Mouse (Mus musculus) liver, embryonic 11.5 days (tissue): Measurements from ENCODE around the gene 2010111I01Rik. TPM values are rescaled to one million over a fixed set of nuclear protein-coding genes. Genes with fewer than 3 reads are reported as not detected.
"Not testable (repeated sequence)": the region's sequence is repeated elsewhere in the genome, so short reads cannot be mapped to it uniquely, and the experiment has no call there.

Source experiments
- ATAC-seq: fragments of 200-750 bp; cut with Nextera tagmentation; replicated peaks from 2 replicates; pipeline ENCODE4 v1.8.0; 2017; ENCODE audit warnings: moderate number of reproducible peaks, mild to moderate bottlenecking, moderate TSS enrichment, moderate library complexity; ENCODE audit not compliant: low FRiP score
- DNase-seq: peaks from one replicate; pipeline ENCODE4 v3.0.0-alpha.2; 2017; ENCODE audit warnings: low spot score
- H3K27ac ChIP-seq: fragments of 300-500 bp; sonication (generic); 2 replicates; pipeline ENCODE4 v1.5.1; 2014; ENCODE audit warnings: mild to moderate bottlenecking, low read depth, low read length, control low read depth
- H3K27me3 ChIP-seq: fragments of 300-500 bp; sonication (generic); replicated peaks from 2 replicates; pipeline ENCODE4 v1.6.1; 2014; ENCODE audit warnings: low read length, mixed read lengths; ENCODE audit not compliant: control insufficient read depth, insufficient read depth
- H3K36me3 ChIP-seq: fragments of 300-500 bp; sonication (generic); 2 replicates; pipeline ENCODE4 v1.6.1; 2014; ENCODE audit warnings: mild to moderate bottlenecking, low read length, moderate library complexity, mixed read lengths; ENCODE audit not compliant: control insufficient read depth, insufficient read depth
- H3K4me1 ChIP-seq: fragments of 300-500 bp; sonication (generic); replicated peaks from 2 replicates; pipeline ENCODE4 v1.6.1; 2014; ENCODE audit warnings: low read length, mixed read lengths; ENCODE audit not compliant: control insufficient read depth, insufficient read depth
- H3K4me2 ChIP-seq: fragments of 300-500 bp; sonication (generic); 2 replicates; pipeline ENCODE4 v1.6.1; 2014; ENCODE audit warnings: mild to moderate bottlenecking, control low read depth, moderate library complexity
- H3K4me3 ChIP-seq: fragments of 300-500 bp; sonication (generic); 2 replicates; pipeline ENCODE4 v1.5.1; 2014; ENCODE audit warnings: low read depth, low read length, control low read depth
- H3K9ac ChIP-seq: fragments of 300-500 bp; sonication (generic); 2 replicates; pipeline ENCODE4 v1.6.1; 2014; ENCODE audit warnings: low read depth, low read length, control low read depth
- H3K9me3 ChIP-seq: fragments of 300-500 bp; sonication (generic); 2 replicates; pipeline ENCODE4 v1.6.1; 2016; ENCODE audit warnings: low read length, inconsistent platforms, mixed read lengths; ENCODE audit not compliant: control insufficient read depth
- WGBS: fragments of 180-500 bp; shearing (Covaris S2); extraction: QIAGEN DNeasy Blood & Tissue Kit; methylation state at CpG from one replicate; pipeline ENCODE4 v1.1.7; 2014; 5-methylcytosine and 5-hydroxymethylcytosine counted together
- polyA plus RNA-seq: library from polyadenylated mRNA; unstranded; fragments of >200 nt; fragmentation: Nextera tagmentation; extraction: Ambion mirVana; gene quantifications from 2 replicates; pipeline ENCODE4 v1.2.1, GENCODE M21; 2014

2010111I01Rik gene
- polyA plus RNA-seq, 1 experiment from 2014 or later = 30.6 TPM

- H3K9ac ChIP-seq, H3K27ac ChIP-seq, DNase-seq, H3K36me3 ChIP-seq, H3K4me3 ChIP-seq, H3K9me3 ChIP-seq, H3K27me3 ChIP-seq, H3K4me2 ChIP-seq, H3K4me1 ChIP-seq, ATAC-seq: not testable (repeated sequence)
- WGBS = 92% methylated on average over 3 of the region's 3 CpGs
Measured at GRCm38 (mm10) chr13:62929144-62929543, 35.5 kb upstream of the 2010111I01Rik start.

- Histone ChIP-seq H3K27ac (no peak overlapping the region), H3K27me3 (no peaks in the 10 kb centered on the region)
- WGBS = 85% methylated on average over 9 of the region's 9 CpGs
Measured at GRCm38 (mm10) chr13:62929766-62930389, 34.8 kb upstream of the 2010111I01Rik start.

GRCm38 (mm10) chr13:62932452-62932851, 32.2 kb upstream of the 2010111I01Rik start:
- Histone ChIP-seq H3K9ac (no peak overlapping the region), H3K27me3 (no peaks in the 10 kb centered on the region), H3K36me3 (no peaks in the 10 kb centered on the region), H3K9me3 (no peaks in the 10 kb centered on the region), H3K4me2 (no peak overlapping the region), H3K27ac (no peak overlapping the region), H3K4me1 (no peaks in the 10 kb centered on the region), H3K4me3 (no peak overlapping the region)
- 81% methylated on average over 4 of the region's 4 CpGs for WGBS
- DNase-seq = no peak
- ATAC-seq = no peak

More at GRCm38 (mm10) chr13:62929766-62930389, 34.8 kb upstream of the 2010111I01Rik start:
- Histone ChIP-seq H3K9me3 (no peaks in the 10 kb centered on the region), H3K4me1 (no peaks in the 10 kb centered on the region), H3K9ac (no peak overlapping the region), H3K36me3 (no peaks in the 10 kb centered on the region), H3K4me2 (no peak overlapping the region), H3K4me3 (no peak overlapping the region)
- ATAC-seq (no peak), DNase-seq (no peak)

GRCm38 (mm10) chr13:62939371-62939770, 25.3 kb upstream of the 2010111I01Rik start:
- WGBS = 24% methylated on average over 3 of the region's 3 CpGs
- Histone ChIP-seq H3K9ac (no peak overlapping the region), H3K4me3 (no peak overlapping the region), H3K4me2 (peak overlapping the region; percentile 43), H3K36me3 (no peaks in the 10 kb centered on the region), H3K9me3 (no peaks in the 10 kb centered on the region), H3K27me3 (no peaks in the 10 kb centered on the region), H3K4me1 (peaks cover 13% of the 10 kb centered on the region), H3K27ac (no peak overlapping the region)
- DNase-seq (no peak), ATAC-seq (peak; percentile 93)

GRCm38 (mm10) chr13:62939797-62940196, 24.9 kb upstream of the 2010111I01Rik start:
- no peak for DNase-seq
- H3K4me3 ChIP-seq = no peak overlapping the region
- WGBS = 59% methylated on average over 4 of the region's 4 CpGs
- H3K4me1 ChIP-seq = peaks cover 13% of the 10 kb centered on the region
- H3K9ac ChIP-seq = no peak overlapping the region
- H3K4me2 ChIP-seq = peak overlapping the region; percentile 43
- peak; percentile 89 for ATAC-seq
- no peaks in the 10 kb centered on the region for H3K36me3 ChIP-seq
- H3K27me3 ChIP-seq = no peaks in the 10 kb centered on the region
- H3K27ac ChIP-seq = 0 out of 2 replicates have a peak overlapping the region, but pooled peaks have one; percentile 40
- H3K9me3 ChIP-seq = no peaks in the 10 kb centered on the region

GRCm38 (mm10) chr13:62940721-62941120, 24.0 kb upstream of the 2010111I01Rik start:
- no peaks in the 10 kb centered on the region for H3K27me3 ChIP-seq
- ATAC-seq = no peak
- H3K4me1 ChIP-seq = peaks cover 13% of the 10 kb centered on the region
- WGBS = 85% methylated on average over 4 of the region's 4 CpGs
- H3K27ac ChIP-seq = no peak overlapping the region
- H3K4me2 ChIP-seq = no peak overlapping the region
- H3K9ac ChIP-seq = no peak overlapping the region
- DNase-seq = no peak
- H3K9me3 ChIP-seq = no peaks in the 10 kb centered on the region
- H3K36me3 ChIP-seq = no peaks in the 10 kb centered on the region
- no peak overlapping the region for H3K4me3 ChIP-seq

GRCm38 (mm10) chr13:62941341-62942005, 23.2 kb upstream of the 2010111I01Rik start:
- Histone ChIP-seq H3K36me3 (no peaks in the 10 kb centered on the region), H3K9me3 (no peaks in the 10 kb centered on the region), H3K9ac (no peak overlapping the region), H3K4me1 (peaks cover 13% of the 10 kb centered on the region), H3K27ac (no peak overlapping the region), H3K4me2 (no peak overlapping the region), H3K4me3 (no peak overlapping the region), H3K27me3 (no peaks in the 10 kb centered on the region)
- DNase-seq (no peak), ATAC-seq (no peak)
- WGBS = 80% methylated on average over 17 of the region's 17 CpGs

- ATAC-seq = no peak
- H3K27me3 ChIP-seq = no peaks in the 10 kb centered on the region
- no peak overlapping the region for H3K27ac ChIP-seq
- no peaks in the 10 kb centered on the region for H3K9me3 ChIP-seq
- no peak overlapping the region for H3K4me2 ChIP-seq
- no peak for DNase-seq
- H3K9ac ChIP-seq = no peak overlapping the region
- 68% methylated on average over 7 of the region's 7 CpGs for WGBS
- no peak overlapping the region for H3K4me3 ChIP-seq
- peaks cover 13% of the 10 kb centered on the region for H3K4me1 ChIP-seq
- no peaks in the 10 kb centered on the region for H3K36me3 ChIP-seq
Measured at GRCm38 (mm10) chr13:62943274-62943830, 21.3 kb upstream of the 2010111I01Rik start.
